Mouse (Mus musculus): ENCODE data around the gene Olfr1013. TPM values are rescaled to one million over a fixed set of nuclear protein-coding genes. Genes with fewer than 3 reads are reported as not detected.

Gene Olfr1013
- not detected in 2 replicates for polyA plus RNA-seq (2015; fragmentation: Nextera tagmentation; extraction: Ambion mirVana)

DNA sequence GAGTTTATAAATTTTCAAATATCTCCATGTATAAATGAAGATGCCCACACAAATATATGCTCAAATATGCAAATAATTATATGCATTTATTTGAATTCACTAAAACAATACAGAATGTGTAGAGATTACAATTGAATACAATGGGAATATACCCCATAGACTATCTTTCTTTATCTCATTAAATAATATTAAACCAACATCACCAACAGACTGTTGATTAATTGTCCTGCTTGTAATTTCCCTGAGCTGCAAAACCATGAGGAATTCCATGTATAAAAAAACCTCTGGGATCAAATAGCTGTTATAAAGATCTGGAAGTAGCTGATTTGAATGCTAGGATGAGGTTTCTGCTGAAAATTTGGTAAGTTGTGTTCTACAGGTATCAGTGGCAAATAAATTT, at the start of gene Olfr1013:
Gene Olfr1013, plus strand, starts transcription at position 301 of the 400 bp plus-strand sequence.
- Histone ChIP-seq H3K9me3 (ENCODE audit: control insufficient read depth, low read length) (no peaks in the 10 kb centered on the region), H3K27me3 (replicated peaks; ENCODE audit: control insufficient read depth, insufficient read depth, low read length) (no peaks in the 10 kb centered on the region), H3K9ac (ENCODE audit: low read depth, low read length) (no peak within 1 kb of the TSS), H3K4me2 (ENCODE audit: low read depth, low read length) (no peak within 1 kb of the TSS), H3K4me3 (ENCODE audit: low read length) (no peak within 1 kb of the TSS), H3K36me3 (ENCODE audit: control insufficient read depth, insufficient read depth, low read length) (no peaks in the 10 kb centered on the region), H3K27ac (ENCODE audit: low read length) (no peak within 1 kb of the TSS), H3K4me1 (ENCODE audit: control insufficient read depth, insufficient read depth, low read length) (no peaks in the 10 kb centered on the region)
- no peak for ATAC-seq

DNA sequence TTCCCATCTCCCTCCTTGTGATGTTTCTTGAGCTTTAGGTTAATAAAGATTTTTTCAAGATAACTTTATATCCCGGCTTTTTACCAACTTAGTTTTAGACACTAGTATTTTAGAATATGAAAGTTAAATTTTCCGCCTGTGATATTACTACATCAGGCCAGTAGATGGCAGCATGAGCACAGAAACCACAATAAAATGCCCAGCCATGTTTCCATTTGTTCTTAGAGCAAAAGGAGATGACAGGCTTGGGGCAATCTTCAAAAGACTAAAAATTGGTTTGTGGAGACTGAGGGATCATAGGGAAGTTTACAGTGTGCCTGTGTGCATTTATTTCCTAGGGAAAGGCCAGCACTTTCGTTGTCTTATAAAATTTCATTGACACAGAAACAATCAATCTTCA, 41.1 kb upstream of the Olfr1013 start:
- WGBS, result 14% methylated on average over 3 of the region's 3 CpGs
- no peak for ATAC-seq
- H3K9me3 ChIP-seq (ENCODE audit: control insufficient read depth, low read length), result no peaks in the 10 kb centered on the region

DNA sequence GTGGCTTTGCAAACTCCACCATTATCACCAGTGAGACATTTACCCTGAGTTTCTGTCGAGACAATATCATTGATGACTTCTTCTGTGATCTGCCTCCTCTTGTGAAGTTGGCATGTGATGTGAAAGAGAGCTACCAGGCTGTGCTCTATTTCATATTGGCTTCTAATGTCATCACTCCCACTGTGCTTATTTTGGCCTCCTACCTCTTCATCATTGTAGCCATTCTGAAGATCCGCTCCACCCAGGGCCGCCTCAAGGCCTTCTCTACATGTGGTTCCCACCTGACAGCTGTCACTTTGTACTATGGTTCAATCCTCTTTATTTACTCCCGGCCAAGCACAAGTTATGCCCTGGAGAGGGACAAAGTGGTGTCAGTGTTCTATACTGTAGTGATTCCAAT, 13.1 kb upstream of the Olfr1013 start:
- H3K4me2 ChIP-seq (ENCODE audit: low read depth, low read length), result no peak overlapping the region
- no peak overlapping the region for H3K4me3 ChIP-seq (ENCODE audit: low read length)
- H3K27me3 ChIP-seq (replicated peaks; ENCODE audit: control insufficient read depth, insufficient read depth, low read length), result no peaks in the 10 kb centered on the region
- no peak overlapping the region for H3K27ac ChIP-seq (ENCODE audit: low read length)
- no peaks in the 10 kb centered on the region for H3K4me1 ChIP-seq (ENCODE audit: control insufficient read depth, insufficient read depth, low read length)
- no peaks in the 10 kb centered on the region for H3K9me3 ChIP-seq (ENCODE audit: control insufficient read depth, low read length)
- no peak overlapping the region for H3K9ac ChIP-seq (ENCODE audit: low read depth, low read length)
- H3K36me3 ChIP-seq (ENCODE audit: control insufficient read depth, insufficient read depth, low read length), result no peaks in the 10 kb centered on the region
- 85% methylated on average over 4 of the region's 4 CpGs for WGBS
- ATAC-seq, result no peak

More for the DNA sequence above, 41.1 kb upstream of the Olfr1013 start:
- H3K9ac ChIP-seq (ENCODE audit: low read depth, low read length), result no peak overlapping the region
- H3K4me2 ChIP-seq (ENCODE audit: low read depth, low read length), result no peak overlapping the region
- H3K4me1 ChIP-seq (ENCODE audit: control insufficient read depth, insufficient read depth, low read length), result no peaks in the 10 kb centered on the region
- H3K36me3 ChIP-seq (ENCODE audit: control insufficient read depth, insufficient read depth, low read length), result no peaks in the 10 kb centered on the region
- H3K27ac ChIP-seq (ENCODE audit: low read length), result no peak overlapping the region
- no peak overlapping the region for H3K4me3 ChIP-seq (ENCODE audit: low read length)
- no peaks in the 10 kb centered on the region for H3K27me3 ChIP-seq (replicated peaks; ENCODE audit: control insufficient read depth, insufficient read depth, low read length)

DNA sequence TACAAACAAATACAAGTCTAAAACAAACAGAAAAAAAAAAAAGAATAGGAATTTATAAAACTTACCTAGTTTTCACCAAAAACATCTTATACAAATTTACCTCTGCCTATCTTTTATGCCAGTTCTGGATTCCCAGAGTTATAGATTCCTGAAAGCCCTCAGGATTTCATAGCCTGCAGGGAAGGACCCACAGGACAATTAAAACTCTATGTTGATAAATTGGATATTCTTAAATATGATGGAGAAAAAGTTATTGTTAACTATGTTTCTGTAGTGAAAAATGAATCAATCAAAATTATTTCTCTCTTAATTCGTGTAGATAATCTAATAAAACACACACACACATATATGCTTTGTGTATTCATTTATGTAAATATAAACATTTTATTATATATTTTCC, 4.2 kb upstream of the Olfr1013 start, which contains the start of gene Olfr1012:
Gene Olfr1012, minus strand, starts transcription at position 101 of the 400 bp plus-strand sequence.
- no peaks in the 10 kb centered on the region for H3K9me3 ChIP-seq (ENCODE audit: control insufficient read depth, low read length)
- 69% methylated on average over 1 of the region's 1 CpGs for WGBS
- no peak within 1 kb of the TSS for H3K4me3 ChIP-seq (ENCODE audit: low read length)
- H3K4me1 ChIP-seq (ENCODE audit: control insufficient read depth, insufficient read depth, low read length), result no peaks in the 10 kb centered on the region
- no peak within 1 kb of the TSS for H3K9ac ChIP-seq (ENCODE audit: low read depth, low read length)
- H3K27ac ChIP-seq (ENCODE audit: low read length), result no peak within 1 kb of the TSS
- no peaks in the 10 kb centered on the region for H3K27me3 ChIP-seq (replicated peaks; ENCODE audit: control insufficient read depth, insufficient read depth, low read length)
- no peaks in the 10 kb centered on the region for H3K36me3 ChIP-seq (ENCODE audit: control insufficient read depth, insufficient read depth, low read length)
- no peak for ATAC-seq
- no peak within 1 kb of the TSS for H3K4me2 ChIP-seq (ENCODE audit: low read depth, low read length)

DNA sequence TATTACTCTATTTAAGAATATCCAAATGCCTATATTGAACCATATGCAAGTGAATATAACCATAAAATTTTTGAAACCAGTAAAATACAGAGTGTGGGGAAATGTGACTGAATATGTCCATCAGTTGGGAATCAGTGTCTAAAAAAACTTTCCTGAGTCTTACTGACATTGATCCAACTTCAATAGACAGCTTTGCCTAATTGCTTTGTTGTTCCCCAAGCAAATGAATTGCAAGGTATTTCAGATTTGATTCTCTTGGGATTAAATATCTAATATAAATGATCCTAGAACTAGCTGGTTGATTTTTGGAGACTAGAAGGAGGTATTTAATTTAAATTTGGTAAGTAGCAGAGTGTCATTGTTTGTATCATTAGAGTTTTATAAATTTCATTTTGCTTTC, 5.5 kb downstream of the Olfr1013 start, which contains the start of gene Olfr1014:
Gene Olfr1014, plus strand, starts transcription at position 301 of the 400 bp plus-strand sequence.
- no peaks in the 10 kb centered on the region for H3K9me3 ChIP-seq (ENCODE audit: control insufficient read depth, low read length)
- no peak for ATAC-seq
- H3K36me3 ChIP-seq (ENCODE audit: control insufficient read depth, insufficient read depth, low read length), result no peaks in the 10 kb centered on the region
- H3K4me2 ChIP-seq (ENCODE audit: low read depth, low read length), result no peak within 1 kb of the TSS
- no peak within 1 kb of the TSS for H3K9ac ChIP-seq (ENCODE audit: low read depth, low read length)
- no peak within 1 kb of the TSS for H3K4me3 ChIP-seq (ENCODE audit: low read length)
- H3K4me1 ChIP-seq (ENCODE audit: control insufficient read depth, insufficient read depth, low read length), result no peaks in the 10 kb centered on the region
- no peaks in the 10 kb centered on the region for H3K27me3 ChIP-seq (replicated peaks; ENCODE audit: control insufficient read depth, insufficient read depth, low read length)
- no peak within 1 kb of the TSS for H3K27ac ChIP-seq (ENCODE audit: low read length)

DNA sequence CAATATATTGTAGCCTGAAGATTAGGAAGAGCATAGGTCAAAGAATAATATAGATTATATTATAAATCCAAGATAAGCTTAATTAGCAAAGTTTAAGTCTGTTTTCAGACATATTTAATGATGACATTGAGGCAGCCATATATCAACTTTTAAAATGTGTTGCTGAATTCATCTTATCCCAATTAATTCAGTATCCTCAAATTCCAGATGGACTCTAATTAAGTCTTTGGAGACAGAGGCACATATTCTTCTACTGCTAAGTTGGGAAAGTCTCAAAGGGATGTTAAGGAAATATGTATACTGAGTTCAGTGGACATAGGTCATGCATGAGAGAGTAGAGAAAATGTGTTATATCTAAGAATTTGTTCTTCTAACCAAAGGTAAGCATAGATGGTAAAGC, 14.8 kb downstream of the Olfr1013 start, which contains the start of gene Olfr1015:
Gene Olfr1015, plus strand, starts transcription at position 301 of the 400 bp plus-strand sequence.
- Histone ChIP-seq H3K36me3 (ENCODE audit: control insufficient read depth, insufficient read depth, low read length) (no peaks in the 10 kb centered on the region), H3K4me2 (ENCODE audit: low read depth, low read length) (no peak within 1 kb of the TSS), H3K4me1 (ENCODE audit: control insufficient read depth, insufficient read depth, low read length) (no peaks in the 10 kb centered on the region), H3K27ac (ENCODE audit: low read length) (no peak within 1 kb of the TSS), H3K27me3 (replicated peaks; ENCODE audit: control insufficient read depth, insufficient read depth, low read length) (no peaks in the 10 kb centered on the region), H3K9me3 (ENCODE audit: control insufficient read depth, low read length) (no peaks in the 10 kb centered on the region), H3K4me3 (ENCODE audit: low read length) (no peak within 1 kb of the TSS), H3K9ac (ENCODE audit: low read depth, low read length) (no peak within 1 kb of the TSS)
- no peak for ATAC-seq

DNA sequence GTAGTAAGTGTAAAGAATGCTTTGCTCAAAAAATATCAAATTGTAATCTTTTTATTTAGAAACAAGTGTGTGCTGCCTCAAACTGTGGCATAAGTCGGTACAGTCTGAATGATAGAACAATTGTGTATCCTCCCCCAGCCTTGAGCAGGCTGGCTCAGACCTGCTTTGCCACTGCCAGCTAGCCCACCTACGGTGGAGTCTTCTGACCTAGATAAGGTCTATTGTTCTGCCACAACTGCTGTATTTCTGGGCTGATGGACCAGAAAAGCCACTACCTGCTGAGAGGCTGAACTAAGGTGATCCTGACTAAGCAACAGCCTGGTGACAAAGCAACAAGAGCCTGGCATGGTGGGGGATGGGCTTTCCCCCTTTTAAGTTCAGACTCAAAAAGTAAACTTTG, 25.4 kb downstream of the Olfr1013 start:
- ATAC-seq, result no peak

DNA sequence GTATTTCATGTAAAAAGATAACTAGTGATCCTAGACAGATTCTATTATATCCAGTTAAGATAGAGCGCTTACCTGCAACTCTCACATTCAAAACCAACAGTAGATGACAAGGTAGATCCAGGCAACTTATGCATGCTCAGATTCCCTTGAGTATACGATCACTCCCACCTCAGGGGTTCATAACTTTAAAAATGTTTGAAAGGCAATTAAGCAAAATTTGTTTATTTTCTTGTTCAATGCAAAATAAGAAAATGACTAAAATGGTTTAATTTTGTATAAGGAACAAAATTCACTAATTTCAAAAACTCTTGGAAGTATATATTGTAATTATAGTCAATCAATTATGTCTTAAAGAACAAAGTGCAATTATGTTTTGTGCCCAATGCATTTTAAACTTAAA, 35.5 kb downstream of the Olfr1013 start, which contains the start of gene Olfr1016:
Gene Olfr1016, minus strand, starts transcription at position 101 of the 400 bp plus-strand sequence.
- Histone ChIP-seq H3K9ac (ENCODE audit: low read depth, low read length) (no peak within 1 kb of the TSS), H3K4me1 (ENCODE audit: control insufficient read depth, insufficient read depth, low read length) (no peaks in the 10 kb centered on the region), H3K27ac (ENCODE audit: low read length) (no peak within 1 kb of the TSS), H3K9me3 (ENCODE audit: control insufficient read depth, low read length) (no peaks in the 10 kb centered on the region), H3K4me3 (ENCODE audit: low read length) (no peak within 1 kb of the TSS), H3K4me2 (ENCODE audit: low read depth, low read length) (no peak within 1 kb of the TSS), H3K36me3 (ENCODE audit: control insufficient read depth, insufficient read depth, low read length) (no peaks in the 10 kb centered on the region), H3K27me3 (replicated peaks; ENCODE audit: control insufficient read depth, insufficient read depth, low read length) (no peaks in the 10 kb centered on the region)
- no peak for ATAC-seq
- 92% methylated on average over 2 of the region's 2 CpGs for WGBS

More for the DNA sequence above, 25.4 kb downstream of the Olfr1013 start:
- H3K36me3 ChIP-seq (ENCODE audit: control insufficient read depth, insufficient read depth, low read length), result no peaks in the 10 kb centered on the region
- no peaks in the 10 kb centered on the region for H3K4me1 ChIP-seq (ENCODE audit: control insufficient read depth, insufficient read depth, low read length)
- no peak overlapping the region for H3K4me2 ChIP-seq (ENCODE audit: low read depth, low read length)
- no peaks in the 10 kb centered on the region for H3K9me3 ChIP-seq (ENCODE audit: control insufficient read depth, low read length)
- H3K4me3 ChIP-seq (ENCODE audit: low read length), result no peak overlapping the region
- no peaks in the 10 kb centered on the region for H3K27me3 ChIP-seq (replicated peaks; ENCODE audit: control insufficient read depth, insufficient read depth, low read length)
- 53% methylated on average over 2 of the region's 2 CpGs for WGBS
- no peak overlapping the region for H3K9ac ChIP-seq (ENCODE audit: low read depth, low read length)
- no peak overlapping the region for H3K27ac ChIP-seq (ENCODE audit: low read length)

DNA sequence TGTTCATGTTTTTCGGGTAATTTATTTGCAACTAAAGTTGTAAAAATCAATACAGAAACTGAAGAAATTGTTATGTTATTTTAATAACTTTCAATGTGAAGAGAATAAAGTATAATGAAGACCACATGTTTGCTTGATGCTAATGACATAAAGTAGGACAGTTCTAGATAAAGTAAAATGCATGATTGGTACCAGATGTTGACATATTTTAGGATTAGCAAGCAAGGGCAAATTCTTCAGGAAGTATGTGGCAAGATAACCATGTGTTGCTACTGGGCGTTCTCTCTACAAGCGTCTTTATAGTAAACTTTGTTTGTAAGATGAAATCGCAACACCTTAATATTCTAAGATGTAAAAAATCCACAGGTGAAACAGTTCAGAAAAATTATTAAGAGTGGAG, 37.6 kb downstream of the Olfr1013 start:
- WGBS, result 85% methylated on average over 4 of the region's 4 CpGs
- H3K4me2 ChIP-seq (ENCODE audit: low read depth, low read length), result no peak overlapping the region
- H3K36me3 ChIP-seq (ENCODE audit: control insufficient read depth, insufficient read depth, low read length), result no peaks in the 10 kb centered on the region
- H3K27ac ChIP-seq (ENCODE audit: low read length), result no peak overlapping the region
- no peak for ATAC-seq
- H3K4me1 ChIP-seq (ENCODE audit: control insufficient read depth, insufficient read depth, low read length), result no peaks in the 10 kb centered on the region
- H3K9ac ChIP-seq (ENCODE audit: low read depth, low read length), result no peak overlapping the region
- H3K4me3 ChIP-seq (ENCODE audit: low read length), result no peak overlapping the region
- H3K27me3 ChIP-seq (replicated peaks; ENCODE audit: control insufficient read depth, insufficient read depth, low read length), result no peaks in the 10 kb centered on the region
- no peaks in the 10 kb centered on the region for H3K9me3 ChIP-seq (ENCODE audit: control insufficient read depth, low read length)

DNA sequence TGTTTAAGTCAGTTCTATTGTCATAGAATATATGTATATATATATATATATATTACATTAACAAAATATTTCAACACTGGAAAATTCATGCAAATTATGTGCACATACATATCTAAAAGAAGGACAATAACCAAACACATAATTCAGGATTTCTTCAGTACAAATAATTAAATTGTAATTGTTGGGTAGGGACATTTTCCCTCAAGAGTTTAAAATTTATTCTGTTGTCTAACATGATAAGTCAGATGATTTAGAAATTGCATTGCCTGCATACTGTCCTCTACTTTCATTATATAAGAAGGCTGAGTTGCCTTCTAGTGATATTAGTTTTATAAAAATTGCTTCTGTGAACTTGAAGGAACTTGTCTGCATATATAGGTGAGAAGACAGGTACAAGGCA, 51.3 kb downstream of the Olfr1013 start, which contains the start of gene Olfr1018:
Gene Olfr1018, plus strand, starts transcription at position 301 of the 400 bp plus-strand sequence.
- no peak within 1 kb of the TSS for H3K4me2 ChIP-seq (ENCODE audit: low read depth, low read length)
- H3K4me1 ChIP-seq (ENCODE audit: control insufficient read depth, insufficient read depth, low read length), result no peaks in the 10 kb centered on the region
- no peaks in the 10 kb centered on the region for H3K36me3 ChIP-seq (ENCODE audit: control insufficient read depth, insufficient read depth, low read length)
- H3K9ac ChIP-seq (ENCODE audit: low read depth, low read length), result no peak within 1 kb of the TSS
- no peak within 1 kb of the TSS for H3K27ac ChIP-seq (ENCODE audit: low read length)
- H3K27me3 ChIP-seq (replicated peaks; ENCODE audit: control insufficient read depth, insufficient read depth, low read length), result no peaks in the 10 kb centered on the region
- H3K9me3 ChIP-seq (ENCODE audit: control insufficient read depth, low read length), result no peaks in the 10 kb centered on the region
- ATAC-seq, result no peak
- no peak within 1 kb of the TSS for H3K4me3 ChIP-seq (ENCODE audit: low read length)

Data from intestine, embryonic 16.5 days (tissue).